Mouse (Mus musculus): Measurements from ENCODE around the gene Gpr4. TPM values are rescaled to one million over a fixed set of nuclear protein-coding genes. Genes with fewer than 3 reads are reported as not detected.

The Gpr4 gene
- 1.4 TPM for polyA plus RNA-seq (2014; fragmentation: Illumina TruSeq; extraction: RNeasy Lipid Tissue Mini Kit (QIAGEN cat#74804))

DNA sequence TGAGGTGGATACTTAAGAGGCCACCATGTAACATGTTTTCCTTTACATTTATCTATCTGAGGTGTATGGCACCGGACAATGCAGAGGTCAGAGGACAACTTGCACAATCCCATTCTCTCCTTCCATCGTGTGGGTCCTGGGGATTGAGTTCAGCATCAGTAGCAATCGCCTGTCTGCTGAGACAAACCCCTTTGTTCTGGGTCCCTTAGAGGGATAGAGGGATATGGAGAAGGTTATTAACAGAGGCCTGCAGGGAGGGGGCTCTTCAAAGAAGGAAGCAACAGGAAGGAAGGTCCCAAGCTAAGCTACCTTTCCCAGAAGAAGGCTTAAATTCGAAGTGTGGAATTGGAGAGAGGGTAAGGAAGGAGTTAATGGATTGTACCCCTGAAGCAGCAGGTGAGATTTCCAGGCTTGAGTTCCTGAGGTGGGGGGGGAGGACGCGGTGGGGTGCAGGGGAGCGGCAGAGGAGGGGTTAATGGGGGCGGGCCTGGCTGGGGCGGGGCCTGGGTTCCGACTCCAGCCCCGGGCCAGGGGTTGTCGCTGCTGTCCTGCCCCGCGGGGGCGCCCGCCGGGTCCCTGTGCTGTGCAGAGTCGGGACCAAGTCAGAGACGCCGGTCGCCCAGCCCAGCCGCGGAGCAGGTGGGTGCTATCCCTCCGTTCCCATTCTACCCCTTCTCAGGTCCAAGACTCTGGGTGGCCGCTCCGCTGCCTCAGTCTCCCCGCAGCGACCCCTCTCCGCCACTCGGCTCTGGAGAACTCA lies at the start of gene Gpr4:
Gene Gpr4 (plus strand): TSS at position 543 of the 760 bp plus-strand sequence.

GRCm38 (mm10) chr7:19165656-19166423 lies 46.5 kb upstream of the Gpr4 start, which contains the start of gene Gipr:
Gene Gipr (minus strand): TSS chr7:19166127.

DNA sequence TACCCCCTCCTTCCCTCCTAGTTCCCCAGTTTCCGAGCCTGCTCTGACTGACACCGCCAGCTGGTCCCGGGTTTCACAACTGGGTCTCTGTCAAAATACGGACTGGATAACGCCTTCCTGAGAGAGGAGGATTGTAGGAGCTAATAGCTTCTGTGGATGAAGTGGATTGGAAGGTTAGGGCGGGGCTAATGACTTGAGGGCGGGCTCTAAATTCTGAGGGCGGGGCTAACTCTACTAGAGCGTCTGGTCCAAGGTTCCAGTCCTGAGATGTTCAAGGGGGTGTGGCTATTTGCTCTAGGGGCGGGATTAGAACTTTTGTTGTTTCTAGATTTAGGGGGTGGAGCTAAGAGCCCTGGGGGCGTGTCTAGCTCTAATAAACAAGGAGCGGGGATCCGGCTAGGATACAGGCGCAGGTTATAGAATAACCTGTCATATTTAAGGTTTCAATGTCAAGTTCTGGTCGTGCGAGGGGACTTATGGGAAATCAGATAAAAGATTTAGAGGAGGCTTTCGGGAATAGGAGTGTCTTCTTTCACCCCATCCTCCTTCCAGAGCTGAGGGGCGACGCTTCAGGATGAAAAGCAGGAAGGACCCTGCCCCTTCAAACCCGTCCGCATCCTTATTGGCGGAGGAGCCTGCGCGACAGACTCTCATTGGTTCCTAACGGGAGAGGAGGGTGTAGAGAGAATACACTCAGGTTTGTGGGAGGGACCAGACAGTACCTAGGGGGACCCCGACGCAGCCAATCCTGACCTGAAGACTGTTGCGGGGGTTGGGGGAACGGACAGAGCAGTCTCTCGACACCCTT lies 36.4 kb upstream of the Gpr4 start, which contains the start of gene Eml2:
Gene Eml2 (plus strand): TSS at position 714 of the 808 bp plus-strand sequence.

DNA sequence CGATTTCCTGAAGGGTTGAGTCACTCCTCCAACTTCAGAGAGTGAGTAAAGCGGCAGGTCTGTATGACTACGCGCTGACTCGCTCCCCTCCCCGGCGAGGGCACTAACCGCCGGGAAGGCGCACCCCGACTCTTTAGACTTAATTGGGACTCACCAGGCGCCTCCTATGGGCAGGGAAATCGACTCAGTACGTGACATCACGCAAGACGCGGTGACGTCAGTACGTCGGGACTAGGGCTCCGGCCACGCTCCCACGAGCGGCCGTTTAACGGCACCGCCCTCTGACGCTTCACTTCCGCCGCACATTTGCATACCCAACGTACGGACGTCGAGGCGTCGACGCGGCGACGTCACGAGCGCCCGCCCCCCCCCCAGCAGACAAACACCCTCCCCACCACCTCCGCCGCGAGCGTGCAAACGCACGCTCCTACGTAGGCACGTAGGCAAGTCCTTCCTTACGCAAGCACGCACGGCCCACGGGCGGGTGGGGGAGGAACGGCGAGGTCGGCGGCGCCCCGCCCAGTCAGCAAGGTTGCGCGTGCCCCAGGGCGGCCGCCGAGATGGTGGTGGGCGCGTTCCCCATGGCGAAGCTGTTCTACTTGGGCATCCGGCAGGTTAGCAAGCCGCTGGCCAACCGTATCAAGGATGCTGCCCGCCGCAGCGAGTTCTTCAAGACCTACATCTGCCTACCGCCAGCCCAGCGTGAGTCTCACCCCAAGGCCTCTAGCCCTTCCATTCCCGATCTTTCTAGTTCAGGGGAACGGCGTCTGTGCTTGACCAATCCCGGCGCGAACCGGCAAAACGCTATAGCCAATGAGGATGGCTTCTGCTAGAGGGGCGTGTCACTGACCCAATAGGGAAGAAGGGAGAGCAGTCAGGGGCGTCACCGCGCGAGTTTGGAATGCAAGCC lies 15.8 kb downstream of the Gpr4 start, which contains the start of gene Opa3:
Gene Opa3 (plus strand): TSS at position 452 of the 910 bp plus-strand sequence.

GRCm38 (mm10) chr7:19271238-19272172 lies 59.2 kb downstream of the Gpr4 start, which contains the start of gene Vasp:
Gene Vasp (minus strand): TSS chr7:19271817.

Other genes starting within 250 kb of the Gpr4 start
- gene Nanos2, start 225.1 kb upstream of the Gpr4 start, polyA plus RNA-seq (2014; fragmentation: Illumina TruSeq; extraction: RNeasy Lipid Tissue Mini Kit (QIAGEN cat#74804)) = 0.48 TPM
- 0.46 TPM for gene Mypop, start 221.3 kb upstream of the Gpr4 start, polyA plus RNA-seq (2014; fragmentation: Illumina TruSeq; extraction: RNeasy Lipid Tissue Mini Kit (QIAGEN cat#74804))
- 1.9 TPM for gene Irf2bp1, start 208.5 kb upstream of the Gpr4 start, polyA plus RNA-seq (2014; fragmentation: Illumina TruSeq; extraction: RNeasy Lipid Tissue Mini Kit (QIAGEN cat#74804))
- gene Foxa3, start 189.0 kb upstream of the Gpr4 start, polyA plus RNA-seq (2014; fragmentation: Illumina TruSeq; extraction: RNeasy Lipid Tissue Mini Kit (QIAGEN cat#74804)) = 1.7 TPM
- 5.5 TPM for gene Sympk, start 188.2 kb upstream of the Gpr4 start, polyA plus RNA-seq (2014; fragmentation: Illumina TruSeq; extraction: RNeasy Lipid Tissue Mini Kit (QIAGEN cat#74804))
- gene Rsph6a, start 157.8 kb upstream of the Gpr4 start, polyA plus RNA-seq (2014; fragmentation: Illumina TruSeq; extraction: RNeasy Lipid Tissue Mini Kit (QIAGEN cat#74804)) = not detected
- 0.23 TPM for gene Dmwd, start 136.3 kb upstream of the Gpr4 start, polyA plus RNA-seq (2014; fragmentation: Illumina TruSeq; extraction: RNeasy Lipid Tissue Mini Kit (QIAGEN cat#74804))
- 5.7 TPM for gene Dmpk, start 128.7 kb upstream of the Gpr4 start, polyA plus RNA-seq (2014; fragmentation: Illumina TruSeq; extraction: RNeasy Lipid Tissue Mini Kit (QIAGEN cat#74804))
- gene Six5, start 117.9 kb upstream of the Gpr4 start, polyA plus RNA-seq (2014; fragmentation: Illumina TruSeq; extraction: RNeasy Lipid Tissue Mini Kit (QIAGEN cat#74804)) = 1.9 TPM
- gene Gm4969, start 94.2 kb upstream of the Gpr4 start, polyA plus RNA-seq (2014; fragmentation: Illumina TruSeq; extraction: RNeasy Lipid Tissue Mini Kit (QIAGEN cat#74804)) = not detected
- 1.3 TPM for gene Fbxo46, start 92.7 kb upstream of the Gpr4 start, polyA plus RNA-seq (2014; fragmentation: Illumina TruSeq; extraction: RNeasy Lipid Tissue Mini Kit (QIAGEN cat#74804))
- gene Qpctl, start 63.2 kb upstream of the Gpr4 start, polyA plus RNA-seq (2014; fragmentation: Illumina TruSeq; extraction: RNeasy Lipid Tissue Mini Kit (QIAGEN cat#74804)) = 9.1 TPM
- 1.4 TPM for gene Snrpd2, start 62.8 kb upstream of the Gpr4 start, polyA plus RNA-seq (2014; fragmentation: Illumina TruSeq; extraction: RNeasy Lipid Tissue Mini Kit (QIAGEN cat#74804))
- not detected for gene Gipr, start 46.4 kb upstream of the Gpr4 start, polyA plus RNA-seq (2014; fragmentation: Illumina TruSeq; extraction: RNeasy Lipid Tissue Mini Kit (QIAGEN cat#74804))
- gene Eml2, start 36.1 kb upstream of the Gpr4 start, polyA plus RNA-seq (2014; fragmentation: Illumina TruSeq; extraction: RNeasy Lipid Tissue Mini Kit (QIAGEN cat#74804)) = not detected
- gene Opa3, start 15.8 kb downstream of the Gpr4 start, polyA plus RNA-seq (2014; fragmentation: Illumina TruSeq; extraction: RNeasy Lipid Tissue Mini Kit (QIAGEN cat#74804)) = 9.0 TPM
- gene Vasp, start 59.3 kb downstream of the Gpr4 start, polyA plus RNA-seq (2014; fragmentation: Illumina TruSeq; extraction: RNeasy Lipid Tissue Mini Kit (QIAGEN cat#74804)) = 16.5 TPM
- gene Ppm1n, start 67.5 kb downstream of the Gpr4 start, polyA plus RNA-seq (2014; fragmentation: Illumina TruSeq; extraction: RNeasy Lipid Tissue Mini Kit (QIAGEN cat#74804)) = not detected
- gene Rtn2, start 70.1 kb downstream of the Gpr4 start, polyA plus RNA-seq (2014; fragmentation: Illumina TruSeq; extraction: RNeasy Lipid Tissue Mini Kit (QIAGEN cat#74804)) = 0.94 TPM
- gene Fosb, start 97.5 kb downstream of the Gpr4 start, polyA plus RNA-seq (2014; fragmentation: Illumina TruSeq; extraction: RNeasy Lipid Tissue Mini Kit (QIAGEN cat#74804)) = 0.37 TPM
- not detected for gene Ercc1, start 132.2 kb downstream of the Gpr4 start, polyA plus RNA-seq (2014; fragmentation: Illumina TruSeq; extraction: RNeasy Lipid Tissue Mini Kit (QIAGEN cat#74804))
- gene Cd3eap, start 146.9 kb downstream of the Gpr4 start, polyA plus RNA-seq (2014; fragmentation: Illumina TruSeq; extraction: RNeasy Lipid Tissue Mini Kit (QIAGEN cat#74804)) = 1.6 TPM
- gene Ppp1r13l, start 147.2 kb downstream of the Gpr4 start, polyA plus RNA-seq (2014; fragmentation: Illumina TruSeq; extraction: RNeasy Lipid Tissue Mini Kit (QIAGEN cat#74804)) = not detected
- not detected for gene Ercc2, start 169.5 kb downstream of the Gpr4 start, polyA plus RNA-seq (2014; fragmentation: Illumina TruSeq; extraction: RNeasy Lipid Tissue Mini Kit (QIAGEN cat#74804))
- not detected for gene Klc3, start 191.6 kb downstream of the Gpr4 start, polyA plus RNA-seq (2014; fragmentation: Illumina TruSeq; extraction: RNeasy Lipid Tissue Mini Kit (QIAGEN cat#74804))
- gene Ckm, start 192.2 kb downstream of the Gpr4 start, polyA plus RNA-seq (2014; fragmentation: Illumina TruSeq; extraction: RNeasy Lipid Tissue Mini Kit (QIAGEN cat#74804)) = not detected
- gene Mark4, start 246.3 kb downstream of the Gpr4 start, polyA plus RNA-seq (2014; fragmentation: Illumina TruSeq; extraction: RNeasy Lipid Tissue Mini Kit (QIAGEN cat#74804)) = 1.1 TPM

Data from ovary, adult 10 weeks (tissue).